Mouse (Mus musculus): Measurements from ENCODE around the gene Clec4a2. TPM values are rescaled to one million over a fixed set of nuclear protein-coding genes. Genes with fewer than 3 reads are reported as not detected.
A peak's percentile ranks its signal among the peaks of the same experiment; 100 is the strongest.
"Not testable (repeated sequence)": the region's sequence is repeated elsewhere in the genome, so short reads cannot be mapped to it uniquely, and the experiment has no call there.

The Clec4a2 gene
- polyA plus RNA-seq, 1 experiment from 2014 or later, result 8.5 TPM

DNA sequence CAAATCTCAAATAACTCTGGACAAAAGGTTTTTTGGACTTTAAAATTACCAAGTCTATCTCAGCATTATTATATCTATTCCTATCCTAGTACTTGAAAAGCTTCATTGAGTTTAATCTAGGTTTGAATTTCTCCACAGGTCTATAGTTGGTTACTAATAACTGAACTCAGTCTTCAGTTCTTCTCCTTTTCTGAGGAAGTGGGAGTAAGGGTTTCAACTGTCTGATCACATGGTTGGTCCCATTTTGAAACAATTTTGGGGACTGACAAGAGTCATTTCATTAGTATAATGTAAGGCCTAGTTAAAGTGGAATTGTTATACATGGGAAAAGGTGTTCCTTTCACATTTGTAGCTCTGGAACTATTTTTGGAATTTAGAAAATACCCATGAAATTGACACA is 64.8 kb downstream of the Clec4a2 start:
- H3K9me3 ChIP-seq (ENCODE audit: control insufficient read depth, low read length), result no peaks in the 10 kb centered on the region
- no peaks in the 10 kb centered on the region for H3K36me3 ChIP-seq (ENCODE audit: control insufficient read depth, insufficient read depth, low read length)
- no peak for TF ChIP-seq CTCF (IDR thresholded peaks at IDR 0.05; ENCODE audit: low read depth)
- TF ChIP-seq EP300 (optimal IDR thresholded peaks at IDR 0.05), result no peak
- H3K27me3 ChIP-seq (ENCODE audit: control insufficient read depth, insufficient read depth, low read length), result no peaks in the 10 kb centered on the region
- no peak overlapping the region for H3K4me2 ChIP-seq (replicated peaks; ENCODE audit: low read depth)
- DNase-seq (ENCODE audit: low spot score) (no peak), ATAC-seq (ENCODE audit: low FRiP score, low TSS enrichment) (no peak)
- H3K27ac ChIP-seq (replicated peaks), result no peak overlapping the region
- H3K4me1 ChIP-seq (replicated peaks; ENCODE audit: control insufficient read depth, insufficient read depth), result no peaks in the 10 kb centered on the region
- no peak overlapping the region for H3K9ac ChIP-seq (ENCODE audit: low read length)
- H3K4me3 ChIP-seq (ENCODE audit: low read depth, low read length), result no peak overlapping the region

DNA sequence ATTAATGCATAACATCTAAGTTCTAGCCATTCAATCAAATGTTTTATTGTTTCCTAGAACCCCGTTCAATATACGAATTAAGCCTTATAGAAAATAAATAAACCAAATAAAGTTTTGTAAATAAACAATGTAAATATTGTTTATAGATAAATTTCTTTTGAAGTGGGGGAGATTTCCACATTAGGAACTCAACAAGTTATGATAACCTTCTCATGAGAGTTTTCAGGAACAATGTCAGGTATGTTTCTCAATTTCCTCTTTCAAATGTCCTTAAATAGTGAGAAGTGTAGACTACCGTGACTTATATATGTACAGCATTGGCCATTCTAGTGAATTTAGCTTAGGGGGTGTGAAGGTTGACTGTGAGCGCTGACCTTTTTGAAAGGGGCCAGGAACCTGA is 66.4 kb downstream of the Clec4a2 start, which contains the start of gene Clec4b2:
TSS of gene Clec4b2 (plus strand) at position 301 of the 400 bp plus-strand sequence.
- WGBS, result 79% methylated on average over 4 of the region's 4 CpGs
- no peak for DNase-seq (ENCODE audit: low spot score)
- TF ChIP-seq CTCF (IDR thresholded peaks at IDR 0.05; ENCODE audit: low read depth) (no peak), EP300 (optimal IDR thresholded peaks at IDR 0.05) (no peak)

DNA sequence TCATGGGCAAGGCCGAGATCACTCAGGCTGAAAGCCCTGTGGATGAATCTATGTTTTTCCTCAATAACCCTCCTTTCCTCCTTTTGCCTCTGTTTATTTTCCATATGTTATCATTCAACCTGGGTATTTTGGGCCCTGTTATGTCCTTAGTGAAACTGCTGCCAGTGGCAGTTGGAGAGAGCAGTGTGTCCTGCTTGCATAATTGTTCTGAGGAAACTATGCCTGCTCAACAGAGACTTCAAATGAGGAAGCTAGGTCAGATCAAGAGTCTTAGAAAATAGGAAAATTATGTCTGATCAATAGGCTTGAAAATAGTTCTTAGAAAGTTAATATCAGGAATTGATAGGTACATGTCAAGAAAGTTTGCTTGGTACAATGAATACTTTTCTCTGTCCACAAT is 69.3 kb downstream of the Clec4a2 start:
- TF ChIP-seq CTCF (IDR thresholded peaks at IDR 0.05; ENCODE audit: low read depth) (no peak), EP300 (optimal IDR thresholded peaks at IDR 0.05) (no peak)
- Histone ChIP-seq H3K9me3 (ENCODE audit: control insufficient read depth, low read length) (no peaks in the 10 kb centered on the region), H3K27me3 (ENCODE audit: control insufficient read depth, insufficient read depth, low read length) (no peaks in the 10 kb centered on the region), H3K4me2 (replicated peaks; ENCODE audit: low read depth) (no peak overlapping the region), H3K36me3 (ENCODE audit: control insufficient read depth, insufficient read depth, low read length) (no peaks in the 10 kb centered on the region), H3K9ac (ENCODE audit: low read length) (no peak overlapping the region), H3K4me3 (ENCODE audit: low read depth, low read length) (no peak overlapping the region), H3K27ac (replicated peaks) (no peak overlapping the region), H3K4me1 (replicated peaks; ENCODE audit: control insufficient read depth, insufficient read depth) (no peaks in the 10 kb centered on the region)
- DNase-seq (ENCODE audit: low spot score) (no peak), ATAC-seq (ENCODE audit: low FRiP score, low TSS enrichment) (no peak)
- WGBS, result 65% methylated on average over 1 of the region's 1 CpGs

More for the DNA sequence above, 66.4 kb downstream of the Clec4a2 start, which contains the start of gene Clec4b2:
- Histone ChIP-seq H3K36me3 (ENCODE audit: control insufficient read depth, insufficient read depth, low read length) (no peaks in the 10 kb centered on the region), H3K27me3 (ENCODE audit: control insufficient read depth, insufficient read depth, low read length) (no peaks in the 10 kb centered on the region), H3K4me3 (ENCODE audit: low read depth, low read length) (no peak within 1 kb of the TSS), H3K9ac (ENCODE audit: low read length) (no peak within 1 kb of the TSS), H3K9me3 (ENCODE audit: control insufficient read depth, low read length) (no peaks in the 10 kb centered on the region), H3K27ac (replicated peaks) (no peak within 1 kb of the TSS), H3K4me1 (replicated peaks; ENCODE audit: control insufficient read depth, insufficient read depth) (no peaks in the 10 kb centered on the region), H3K4me2 (replicated peaks; ENCODE audit: low read depth) (no peak within 1 kb of the TSS)
- no peak for ATAC-seq (ENCODE audit: low FRiP score, low TSS enrichment)

GRCm38 (mm10) chr6:123184862-123185261 is 78.6 kb downstream of the Clec4a2 start:
- not testable (repeated sequence) for ATAC-seq (ENCODE audit: low FRiP score, low TSS enrichment); DNase-seq (ENCODE audit: low spot score); H3K9ac ChIP-seq (ENCODE audit: low read length); H3K4me1 ChIP-seq (replicated peaks; ENCODE audit: control insufficient read depth, insufficient read depth); H3K36me3 ChIP-seq (ENCODE audit: control insufficient read depth, insufficient read depth, low read length); H3K4me2 ChIP-seq (replicated peaks; ENCODE audit: low read depth); H3K9me3 ChIP-seq (ENCODE audit: control insufficient read depth, low read length); H3K4me3 ChIP-seq (ENCODE audit: low read depth, low read length); H3K27ac ChIP-seq (replicated peaks); H3K27me3 ChIP-seq (ENCODE audit: control insufficient read depth, insufficient read depth, low read length)
- WGBS, result 64% methylated on average over 2 of the region's 2 CpGs
- peak; percentile 48 for TF ChIP-seq CTCF (IDR thresholded peaks at IDR 0.05; ENCODE audit: low read depth)

Other genes starting within 250 kb of the Clec4a2 start
- gene Necap1, start 232.0 kb upstream of the Clec4a2 start, polyA plus RNA-seq (2015; fragmentation: Nextera tagmentation; extraction: Ambion mirVana), result 29.1 and 29.8 TPM in 2 replicates
- gene Clec4a1, start 184.6 kb upstream of the Clec4a2 start, polyA plus RNA-seq (2015; fragmentation: Nextera tagmentation; extraction: Ambion mirVana), result 3.4 and 4.4 TPM in 2 replicates
- 3.1 and 3.3 TPM in 2 replicates for gene Clec4a3, start 153.9 kb upstream of the Clec4a2 start, polyA plus RNA-seq (2015; fragmentation: Nextera tagmentation; extraction: Ambion mirVana)
- not detected in 2 replicates for gene Clec4a4, start 116.1 kb upstream of the Clec4a2 start, polyA plus RNA-seq (2015; fragmentation: Nextera tagmentation; extraction: Ambion mirVana)
- 0.13 TPM in 1 of 2 replicates, not detected in the other for gene Clec4b1, start 56.5 kb upstream of the Clec4a2 start, polyA plus RNA-seq (2015; fragmentation: Nextera tagmentation; extraction: Ambion mirVana)
- gene Clec4b2, start 66.5 kb downstream of the Clec4a2 start, polyA plus RNA-seq (2015; fragmentation: Nextera tagmentation; extraction: Ambion mirVana), result not detected in 2 replicates
- gene Clec4n, start 123.4 kb downstream of the Clec4a2 start, polyA plus RNA-seq (2015; fragmentation: Nextera tagmentation; extraction: Ambion mirVana), result 6.1 and 6.4 TPM in 2 replicates
- gene Clec4d, start 155.7 kb downstream of the Clec4a2 start, polyA plus RNA-seq (2015; fragmentation: Nextera tagmentation; extraction: Ambion mirVana), result 0.11 TPM in 2 replicates
- not detected in 2 replicates for gene Clec4e, start 183.4 kb downstream of the Clec4a2 start, polyA plus RNA-seq (2015; fragmentation: Nextera tagmentation; extraction: Ambion mirVana)
- not detected in 2 replicates for gene Vmn2r19, start 201.9 kb downstream of the Clec4a2 start, polyA plus RNA-seq (2015; fragmentation: Nextera tagmentation; extraction: Ambion mirVana)